Mouse (Mus musculus): Measurements from ENCODE around the gene BC037034.
"Not testable (repeated sequence)": the region's sequence is repeated elsewhere in the genome, so short reads cannot be mapped to it uniquely, and the experiment has no call there.

BC037034 gene

DNA sequence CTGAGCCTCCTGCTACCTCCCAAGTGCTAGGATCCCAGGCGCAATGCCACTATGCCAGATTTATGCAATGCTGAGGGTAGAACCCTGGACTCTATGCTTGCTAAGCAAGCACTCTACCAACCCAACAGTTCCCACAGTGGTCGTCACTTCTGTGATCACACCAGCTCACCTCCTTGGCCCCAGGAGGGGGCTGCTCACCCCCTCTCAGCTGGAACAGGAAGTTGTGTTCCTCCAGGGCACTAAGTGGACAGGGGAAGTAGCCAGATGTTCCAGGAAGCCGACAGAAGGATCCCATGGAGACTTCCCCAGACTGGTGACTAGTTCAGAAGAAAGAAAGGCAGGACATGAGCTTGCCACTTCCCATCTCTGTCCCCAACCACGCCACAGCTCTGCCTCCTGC lies 1.8 kb downstream of the BC037034 start:
- no peak for DNase-seq (ENCODE audit: low read depth, low spot score)

DNA sequence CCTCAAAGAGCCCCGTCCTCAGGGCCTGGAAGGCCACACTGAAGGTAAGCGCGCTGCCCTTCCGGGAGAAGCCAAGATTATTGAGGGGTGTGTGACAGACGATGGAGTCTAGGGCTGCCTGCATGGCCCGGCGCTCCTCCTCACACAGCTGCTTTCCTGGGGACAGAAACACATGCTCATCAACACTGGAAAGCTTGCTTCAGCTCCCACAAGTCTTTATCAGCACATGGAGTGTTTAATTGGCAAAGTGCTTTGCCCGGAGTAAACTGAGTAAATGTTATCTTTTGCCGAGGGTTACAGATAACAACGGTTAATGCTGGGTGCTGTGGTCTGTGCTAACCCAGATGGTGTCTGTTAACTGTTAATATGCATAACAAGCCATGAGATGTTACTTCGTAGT lies 3.0 kb downstream of the BC037034 start:
- no peak for DNase-seq (ENCODE audit: low read depth, low spot score)

DNA sequence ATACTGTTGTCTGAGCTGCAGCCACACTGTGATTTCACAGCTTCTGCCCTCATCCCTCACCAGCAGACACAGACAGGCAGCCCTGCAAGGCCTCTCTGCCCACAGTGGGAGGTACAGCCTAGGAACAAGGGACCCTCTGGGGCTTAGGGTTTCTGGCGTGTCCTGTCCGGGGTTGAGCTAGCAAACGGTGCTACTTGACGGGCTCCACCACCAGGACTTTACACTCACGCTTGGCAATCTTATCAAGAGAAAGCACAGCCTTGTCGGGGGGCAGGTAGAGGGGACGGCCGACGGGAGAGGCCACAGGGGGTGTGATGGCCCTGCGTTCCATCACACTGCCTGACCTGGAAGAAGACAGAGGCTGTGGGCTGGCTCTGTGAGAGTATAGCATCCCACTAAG lies 3.8 kb downstream of the BC037034 start:
- DNase-seq (ENCODE audit: low read depth, low spot score) = no peak

DNA sequence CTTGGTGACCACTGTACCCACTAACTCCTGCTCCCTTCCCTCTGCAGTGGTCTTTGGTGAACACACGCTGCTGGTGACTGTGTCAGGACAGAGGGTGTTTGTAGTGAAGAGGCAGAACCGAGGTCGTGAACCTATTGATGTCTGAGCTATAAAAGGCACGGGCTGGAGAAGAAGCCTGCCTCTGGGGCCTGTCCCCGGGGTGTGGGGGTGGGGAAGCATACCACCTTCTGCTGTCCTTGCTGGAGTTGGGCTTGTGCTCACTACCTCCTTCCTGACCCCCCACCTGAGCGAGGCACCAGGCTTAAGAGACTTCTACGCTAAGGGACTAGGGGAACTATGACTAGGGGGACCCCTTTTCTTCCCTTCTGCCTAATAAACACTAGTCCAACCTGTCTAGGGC lies 4.8 kb downstream of the BC037034 start:
- DNase-seq (ENCODE audit: low read depth, low spot score) = no peak

DNA sequence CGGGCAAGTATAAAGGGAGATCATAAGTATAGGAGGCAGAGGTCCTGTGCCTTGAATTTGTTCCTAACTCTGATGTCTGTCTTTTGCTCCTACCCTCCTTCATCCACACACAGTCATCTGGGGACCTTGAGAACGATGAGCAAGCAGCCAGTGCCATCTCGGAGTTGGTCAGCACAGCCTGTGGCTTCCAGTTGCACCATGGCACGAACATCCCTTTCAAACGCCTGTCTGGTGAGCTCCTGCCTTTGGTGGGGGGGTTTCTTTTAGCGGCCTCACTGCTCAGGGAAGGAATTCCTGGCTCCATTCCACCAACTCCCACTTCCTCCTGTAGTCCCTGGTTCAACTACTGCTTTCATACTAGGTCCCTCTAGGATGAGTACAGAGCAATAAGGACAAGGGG lies 5.3 kb downstream of the BC037034 start:
- no peak for DNase-seq (ENCODE audit: low read depth, low spot score)

DNA sequence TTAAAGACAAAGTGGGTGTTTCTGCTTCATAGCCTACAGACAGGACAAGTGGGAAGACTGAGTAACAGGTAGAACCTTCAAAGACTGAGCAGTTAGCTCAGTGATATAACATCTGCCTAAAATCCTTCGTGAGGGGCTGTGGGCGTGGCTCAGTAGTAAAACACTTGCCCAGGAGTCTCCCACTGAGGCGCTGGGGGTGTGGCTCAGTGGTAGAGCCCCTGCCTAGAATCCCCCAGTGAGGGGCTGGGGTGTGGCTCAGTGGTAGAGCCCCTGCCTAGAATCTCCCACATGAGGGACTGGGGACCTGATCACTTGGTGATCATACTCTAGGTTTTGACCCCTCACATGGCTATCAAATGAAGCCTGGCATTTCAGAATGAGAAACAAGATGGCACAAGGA lies 5.8 kb downstream of the BC037034 start:
- DNase-seq (ENCODE audit: low read depth, low spot score) = no peak

DNA sequence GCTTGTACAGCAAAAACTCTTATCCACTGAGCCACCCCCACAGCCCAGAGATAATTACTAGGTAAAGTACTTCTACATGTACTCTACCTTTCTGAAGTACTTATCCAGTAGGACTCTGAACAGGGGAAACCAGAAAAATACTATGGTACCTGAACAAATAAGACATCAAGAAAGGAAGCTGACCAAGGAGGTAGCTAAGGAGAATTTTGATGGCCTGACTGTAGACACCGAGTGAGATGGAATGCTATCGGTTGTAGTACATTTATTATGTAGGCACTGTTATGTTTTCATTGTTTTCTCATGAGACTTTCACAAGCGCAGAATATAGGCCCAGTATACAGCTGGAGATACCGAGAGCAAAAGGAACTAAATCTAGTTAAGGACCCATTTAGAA lies 6.3 kb downstream of the BC037034 start:
- no peak for DNase-seq (ENCODE audit: low read depth, low spot score)

DNA sequence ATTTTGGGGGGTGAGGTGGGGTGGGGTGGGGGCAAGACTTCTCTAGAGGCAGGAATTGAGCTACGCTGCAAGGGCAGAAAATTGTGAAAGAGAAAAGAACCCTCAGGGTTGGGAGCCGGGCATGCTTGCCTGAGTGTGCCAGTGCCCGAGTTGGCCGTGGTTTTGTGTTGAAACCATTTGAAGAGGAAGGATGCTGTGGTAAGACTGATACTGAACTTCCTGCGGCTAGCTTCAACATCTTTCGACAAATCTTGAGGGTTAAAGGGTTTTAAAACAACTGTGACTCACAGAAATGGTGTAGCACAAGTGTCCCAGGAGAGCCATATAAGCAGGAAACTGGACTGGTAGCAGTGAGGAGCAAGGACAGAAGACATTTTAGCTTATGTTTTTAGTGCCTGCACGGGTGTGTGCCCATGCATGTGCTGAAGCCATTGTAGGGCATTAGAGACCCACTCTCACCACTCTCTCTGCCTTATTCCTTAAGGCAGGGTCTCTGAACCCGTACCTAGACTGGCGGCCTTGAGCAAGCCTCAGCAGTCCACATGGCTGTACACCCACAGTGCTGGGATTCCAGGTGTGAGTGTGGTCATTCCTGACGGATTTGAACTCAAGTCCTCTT lies 6.8 kb downstream of the BC037034 start:
- no peak for DNase-seq (ENCODE audit: low read depth, low spot score)

DNA sequence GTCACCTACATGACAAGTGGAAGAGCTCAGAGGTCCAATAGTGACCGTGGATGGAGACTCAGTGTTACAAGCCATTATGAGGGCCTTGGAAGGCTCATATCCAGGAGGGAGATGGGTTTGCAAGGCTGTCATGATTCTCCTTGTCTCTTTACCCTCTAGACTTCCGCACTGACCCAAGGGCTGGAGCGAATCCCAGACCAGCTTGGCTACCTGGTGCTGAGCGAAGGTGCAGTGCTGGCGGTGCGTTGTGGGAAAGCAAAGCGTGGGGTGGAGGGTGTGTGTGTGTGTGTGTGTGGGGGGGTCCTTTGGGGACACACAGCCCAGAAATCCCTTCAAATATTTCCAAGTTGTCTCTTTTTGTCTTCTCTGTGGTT lies 7.8 kb downstream of the BC037034 start:
- DNase-seq (ENCODE audit: low read depth, low spot score) = no peak

DNA sequence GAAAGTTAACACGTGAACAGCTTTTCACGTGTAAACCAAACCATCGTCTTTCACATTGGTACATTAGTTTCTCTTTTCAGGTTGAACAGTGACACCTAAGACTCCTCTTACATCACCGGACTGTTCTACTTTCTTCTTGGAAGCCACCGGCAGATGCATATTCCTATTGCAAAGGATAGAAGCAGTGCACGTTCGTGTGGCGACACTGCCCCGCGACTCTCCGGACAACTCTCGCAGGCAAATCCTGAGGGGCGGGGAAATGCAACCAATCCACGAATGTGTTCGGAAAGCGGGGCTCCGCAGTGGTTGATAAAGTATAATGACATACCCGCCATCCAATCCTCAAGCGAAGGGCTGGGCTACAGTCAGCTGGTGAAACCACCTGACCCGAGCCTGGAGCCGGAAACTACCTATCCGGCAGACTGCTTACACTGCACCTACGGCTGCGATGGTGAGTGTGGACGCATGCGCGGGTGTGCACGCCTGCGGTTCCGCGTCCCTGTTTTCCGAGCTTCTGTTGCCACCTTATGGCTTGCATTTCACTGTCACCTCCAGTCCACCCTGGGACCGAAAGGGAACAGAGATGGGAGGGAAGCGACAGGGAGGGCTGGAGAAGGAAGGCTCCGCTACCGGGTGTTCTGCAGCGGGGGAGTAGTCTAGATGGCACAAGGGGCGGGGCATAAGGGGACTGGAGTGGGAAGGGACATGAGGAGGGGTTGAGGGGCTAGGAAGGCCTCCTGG lies 8.3 kb downstream of the BC037034 start, which contains the start of gene Lamtor4:
TSS of gene Lamtor4 (plus strand) at position 130 of the 741 bp plus-strand sequence.
- DNase-seq (ENCODE audit: low read depth, low spot score) = peak; percentile 96

DNA sequence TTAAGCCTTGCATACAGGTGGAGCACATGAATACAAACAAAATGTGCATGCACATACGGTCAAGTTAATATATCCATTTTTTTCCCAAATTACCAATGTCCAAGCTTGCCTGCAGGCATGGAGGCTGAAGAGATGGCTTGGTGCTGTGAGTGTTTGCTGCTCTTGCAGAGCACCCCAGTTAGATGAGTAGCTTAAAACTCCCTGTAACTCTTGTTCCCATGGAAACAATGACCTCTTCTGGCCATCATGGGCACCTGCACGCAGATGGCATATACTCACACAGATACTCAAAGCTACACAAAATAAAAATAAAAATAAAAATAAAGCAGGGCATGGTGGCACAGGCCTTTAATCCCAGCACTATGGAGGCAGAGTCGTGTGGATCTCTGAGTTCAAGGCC lies 10.8 kb downstream of the BC037034 start:
- no peak for DNase-seq (ENCODE audit: low read depth, low spot score)

DNA sequence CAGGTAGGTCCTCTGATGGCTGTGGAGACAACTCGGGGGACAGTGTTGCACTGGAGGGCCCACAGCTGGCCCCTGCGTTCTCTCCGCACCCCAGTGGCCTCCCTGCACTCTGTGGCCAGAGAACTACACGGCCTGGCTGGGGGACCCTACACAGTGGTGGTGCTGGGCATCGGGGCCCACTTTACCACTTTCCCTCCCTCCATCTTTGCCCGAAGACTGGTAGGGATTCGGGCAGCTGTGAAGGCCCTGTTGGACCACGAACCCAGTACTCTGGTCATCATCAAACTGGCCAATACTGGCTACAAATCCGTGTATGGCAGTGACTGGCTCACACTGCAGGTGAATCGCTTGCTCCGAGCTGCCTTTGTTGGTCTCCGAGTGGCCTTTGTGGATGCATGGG lies 12.7 kb downstream of the BC037034 start:
- DNase-seq (ENCODE audit: low read depth, low spot score) = no peak

DNA sequence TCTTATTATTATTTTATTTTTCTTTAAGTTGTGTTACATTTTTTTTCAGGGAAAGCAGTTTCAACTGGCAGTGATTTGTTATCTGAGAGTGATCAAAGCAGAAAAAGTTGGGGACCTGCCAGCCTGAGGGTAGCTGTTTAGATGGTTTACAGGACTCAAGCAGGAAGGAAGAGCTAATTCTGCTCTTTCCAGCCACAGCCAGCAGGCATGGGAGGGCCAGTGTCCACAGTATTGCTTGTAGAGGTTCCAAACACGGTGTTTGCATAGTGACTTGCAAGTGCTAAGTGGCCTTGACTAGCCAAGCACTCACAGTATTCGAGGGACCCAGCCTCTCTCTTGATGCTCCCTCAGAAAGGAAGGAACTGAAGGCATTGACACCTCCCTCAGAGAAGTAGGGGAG lies 22.3 kb downstream of the BC037034 start:
- no peak for DNase-seq (ENCODE audit: low read depth, low spot score)

DNA sequence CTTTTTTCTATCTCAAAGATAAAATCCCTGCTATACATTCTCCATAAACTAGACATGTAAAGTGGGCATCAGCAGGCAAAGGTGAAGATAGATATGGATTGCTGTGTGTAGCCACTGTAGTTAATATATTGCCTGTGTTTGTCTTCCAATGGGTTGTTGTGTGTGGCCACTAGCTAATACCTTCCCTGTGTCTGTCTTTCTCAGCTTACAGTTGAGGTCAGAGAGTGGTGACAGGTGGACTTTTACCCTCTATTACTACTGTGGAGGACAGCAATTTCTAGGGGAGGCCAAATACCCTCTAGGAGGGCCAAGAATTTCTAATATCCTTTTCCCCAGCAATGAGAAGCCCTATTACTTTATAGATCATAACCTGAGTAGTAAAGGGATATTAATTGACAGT lies 29.6 kb downstream of the BC037034 start:
- DNase-seq (ENCODE audit: low read depth, low spot score) = no peak

DNA sequence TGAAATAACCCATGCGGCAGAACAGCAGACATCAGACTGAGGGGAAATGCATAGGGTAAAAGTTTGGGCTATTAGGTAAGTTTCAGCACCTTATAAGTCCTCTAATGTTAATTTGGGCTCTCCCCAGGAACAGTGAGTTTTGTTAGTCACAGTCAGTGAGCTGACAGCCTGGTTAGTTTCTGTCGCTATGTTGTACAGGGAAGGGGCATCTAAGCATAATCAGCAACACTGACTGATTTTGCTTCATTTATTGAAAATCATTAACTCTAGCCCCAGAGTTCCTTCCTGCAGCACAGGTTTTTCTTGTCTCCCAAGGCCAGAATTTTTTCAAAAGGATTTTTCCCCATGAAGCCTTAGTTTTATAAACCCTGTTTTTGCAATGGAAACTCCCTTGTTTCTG lies 30.1 kb downstream of the BC037034 start:
- DNase-seq (ENCODE audit: low read depth, low spot score) = no peak

DNA sequence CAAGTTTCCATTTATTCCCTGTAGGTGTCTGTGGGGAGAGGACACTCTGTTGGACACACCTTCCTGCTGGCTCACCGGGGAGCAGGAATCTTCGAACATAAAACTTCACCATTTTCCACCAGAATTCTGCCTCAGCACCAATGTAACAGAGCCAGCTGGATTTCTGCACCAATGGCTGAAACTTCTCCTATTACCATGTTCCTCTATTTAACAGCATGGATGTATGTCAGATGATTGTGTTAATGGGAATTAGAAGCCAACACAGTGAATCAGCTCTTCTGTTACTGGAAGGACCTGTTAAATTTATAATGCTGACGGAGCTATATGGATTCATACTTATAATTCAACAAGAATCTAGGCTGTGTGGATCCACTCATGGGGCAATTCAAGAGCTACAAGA lies 34.3 kb downstream of the BC037034 start:
- DNase-seq (ENCODE audit: low read depth, low spot score) = no peak

DNA sequence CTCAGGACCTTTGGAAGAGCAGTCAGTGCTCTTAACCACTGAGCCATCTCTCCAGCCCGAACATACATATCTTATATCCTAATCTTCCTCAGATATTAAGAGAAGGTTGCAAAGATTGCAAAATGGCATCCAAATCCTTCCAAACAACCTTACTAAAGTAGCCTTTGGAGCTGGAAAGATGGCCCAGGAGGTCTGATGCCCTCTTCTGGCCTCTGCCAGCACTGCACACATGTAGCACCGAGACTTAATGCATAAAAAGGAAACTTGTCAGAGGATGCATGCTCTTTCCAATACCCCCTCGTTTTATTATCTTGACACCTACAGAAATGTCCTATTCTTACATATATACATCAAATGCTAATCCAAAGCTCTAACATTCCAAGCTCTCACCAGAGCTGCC lies 35.8 kb downstream of the BC037034 start:
- no peak for DNase-seq (ENCODE audit: low read depth, low spot score)

DNA sequence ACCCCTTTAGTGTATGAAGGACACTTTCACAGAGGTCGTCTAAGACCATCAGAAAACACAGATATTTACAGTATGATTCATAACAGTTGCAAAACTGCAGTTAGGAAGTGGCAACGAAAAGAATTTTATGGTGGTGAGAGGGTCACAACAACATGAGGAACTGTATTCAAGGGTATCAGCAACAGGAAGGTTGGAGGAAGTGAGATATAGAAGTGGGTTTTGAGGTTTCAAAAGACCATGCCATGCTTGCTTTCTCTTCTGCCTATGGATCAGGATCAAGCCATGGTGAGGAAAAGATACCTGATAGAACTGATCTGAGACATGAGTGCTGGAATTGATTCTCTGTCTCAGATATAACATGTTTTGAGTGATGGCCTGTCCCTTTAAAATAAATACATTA lies 36.5 kb downstream of the BC037034 start:
- peak; percentile 9 for DNase-seq (ENCODE audit: low read depth, low spot score)

DNA sequence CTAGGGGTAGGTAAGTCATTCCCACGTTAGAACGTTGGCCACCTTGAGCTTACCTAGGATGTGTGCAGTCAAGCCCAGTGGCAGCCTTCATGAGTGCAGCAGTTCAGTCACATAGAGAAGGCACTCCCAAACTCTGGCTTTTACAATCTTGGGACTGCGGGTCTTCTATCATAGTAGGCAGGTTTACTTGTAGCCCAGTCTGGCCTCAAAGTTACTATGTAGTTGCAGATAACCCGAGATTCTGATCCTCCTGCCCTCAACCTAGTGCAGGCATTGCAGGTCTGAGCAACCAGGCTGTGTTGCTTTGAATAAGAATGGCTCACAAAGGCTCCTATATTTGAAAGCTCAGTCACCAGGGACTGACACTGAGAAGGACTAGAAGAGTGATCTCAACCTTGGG lies 37.3 kb downstream of the BC037034 start:
- DNase-seq (ENCODE audit: low read depth, low spot score) = no peak

DNA sequence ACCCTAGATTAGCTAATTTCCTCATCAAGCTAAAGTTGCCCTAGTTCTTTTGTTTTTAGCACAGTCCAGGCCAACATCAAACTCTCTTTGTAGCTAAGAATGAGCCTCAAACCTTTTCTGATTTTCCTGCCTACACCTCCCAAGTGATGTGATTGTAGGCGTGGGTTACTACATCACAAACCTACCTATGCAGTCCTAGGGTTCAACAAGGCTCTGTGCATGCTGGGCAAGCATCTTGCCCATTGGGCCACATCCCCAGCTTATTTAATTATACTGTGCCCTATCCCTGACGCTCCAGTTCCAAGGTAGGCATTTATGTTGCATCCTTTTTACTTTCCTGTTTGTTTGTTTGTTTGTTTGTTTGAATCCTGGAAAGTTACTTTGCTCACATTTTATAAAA lies 38.1 kb downstream of the BC037034 start, which contains the start of gene Nxpe5:
TSS of gene Nxpe5 (plus strand) at position 199 of the 400 bp plus-strand sequence.
- no peak for DNase-seq (ENCODE audit: low read depth, low spot score)

DNA sequence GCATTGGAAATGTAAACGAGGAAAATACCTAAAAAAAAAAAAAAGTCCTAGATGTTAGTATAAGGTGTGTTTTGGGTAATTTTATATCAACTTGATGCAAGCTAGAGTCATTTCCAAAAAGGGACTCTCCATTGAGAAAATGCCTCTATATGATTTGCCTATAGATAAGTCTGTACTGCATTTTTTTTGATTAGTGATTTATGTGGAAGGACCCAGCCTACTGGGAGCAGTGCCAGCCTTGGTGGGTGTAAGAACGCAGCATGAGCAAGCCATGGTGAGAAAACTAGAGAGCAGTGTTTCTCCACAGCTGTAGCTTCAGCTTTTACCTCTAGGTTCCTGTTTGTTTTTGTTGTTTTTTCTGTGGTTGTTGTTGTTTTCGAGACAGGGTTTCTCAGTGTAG lies 40.5 kb downstream of the BC037034 start:
- DNase-seq (ENCODE audit: low read depth, low spot score) = no peak

DNA sequence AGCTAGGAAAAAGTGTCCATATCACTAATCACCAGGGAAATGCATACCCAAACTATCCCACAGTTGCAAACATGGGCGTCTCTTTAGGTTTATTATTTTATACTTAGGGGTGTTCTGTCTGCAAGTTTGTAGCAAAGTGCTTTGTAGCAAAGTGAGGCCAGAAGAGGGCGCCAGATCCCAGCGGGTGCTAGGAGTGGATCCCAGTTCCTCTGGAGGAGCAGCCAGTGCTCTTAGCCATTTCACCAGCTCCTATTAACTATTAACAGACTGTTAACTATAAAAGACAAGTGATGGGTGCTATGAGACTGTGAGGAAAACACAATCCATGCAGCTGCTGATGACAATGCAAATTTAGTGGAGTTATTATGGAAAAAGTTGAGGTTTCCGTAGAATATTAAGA lies 41.7 kb downstream of the BC037034 start:
- DNase-seq (ENCODE audit: low read depth, low spot score) = peak; percentile 24

DNA sequence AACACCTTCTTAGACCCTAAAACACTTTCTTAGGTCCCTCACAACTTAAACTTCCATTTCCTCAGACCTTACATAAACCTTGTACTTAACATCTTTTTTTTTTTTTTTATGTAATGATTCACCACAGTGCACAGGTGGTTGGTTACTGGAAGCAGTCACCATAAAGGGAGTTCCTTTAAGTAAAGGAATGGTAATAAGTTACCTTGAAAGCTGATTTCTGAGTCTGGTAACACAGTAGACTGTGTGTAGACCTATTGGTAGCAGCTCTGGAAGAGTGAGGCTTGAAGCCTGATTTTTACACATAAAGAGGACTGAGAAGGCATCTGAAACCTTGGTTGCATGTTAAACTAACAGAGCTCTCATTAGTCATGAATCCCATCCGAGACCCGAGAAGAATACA lies 44.0 kb downstream of the BC037034 start:
- no peak for DNase-seq (ENCODE audit: low read depth, low spot score)

DNA sequence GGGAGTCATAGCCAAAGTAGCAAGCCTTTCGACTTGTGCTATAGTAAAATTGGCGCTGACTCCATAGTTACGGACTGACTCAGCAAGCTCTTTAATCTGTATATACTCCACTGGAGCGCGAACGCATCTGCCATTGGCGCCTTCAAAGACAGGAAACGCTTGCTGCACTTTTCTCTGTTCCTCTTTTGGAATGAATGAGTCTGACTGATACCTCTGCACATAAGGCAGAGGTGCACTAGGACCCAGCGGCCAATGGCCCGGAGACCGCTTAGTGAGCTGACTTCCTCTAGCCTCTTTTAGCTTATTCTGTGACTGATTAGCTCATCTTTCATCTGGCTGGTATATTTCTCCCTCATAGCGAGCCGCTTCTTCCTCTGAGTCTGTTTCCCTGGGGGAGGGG lies 47.2 kb downstream of the BC037034 start:
- not testable (repeated sequence) for DNase-seq (ENCODE audit: low read depth, low spot score)

All from skeletal muscle tissue, adult 2 months (tissue).